Mouse (Mus musculus) CD4-positive, CD25-positive, alpha-beta regulatory T cell, adult 9 weeks (primary cell): Measurements from ENCODE around the gene Nrf1. TPM values are rescaled to one million over a fixed set of nuclear protein-coding genes. Genes with fewer than 3 reads are reported as not detected.

ENCODE experiments used
- polyA plus RNA-seq: library from polyadenylated mRNA; unstranded; fragments of 100-300 nt; shearing (Covaris generic); gene quantifications from one replicate; pipeline ENCODE4 v1.2.1, GENCODE M21; 2017

The Nrf1 gene
- 94.7 TPM for polyA plus RNA-seq

DNA sequence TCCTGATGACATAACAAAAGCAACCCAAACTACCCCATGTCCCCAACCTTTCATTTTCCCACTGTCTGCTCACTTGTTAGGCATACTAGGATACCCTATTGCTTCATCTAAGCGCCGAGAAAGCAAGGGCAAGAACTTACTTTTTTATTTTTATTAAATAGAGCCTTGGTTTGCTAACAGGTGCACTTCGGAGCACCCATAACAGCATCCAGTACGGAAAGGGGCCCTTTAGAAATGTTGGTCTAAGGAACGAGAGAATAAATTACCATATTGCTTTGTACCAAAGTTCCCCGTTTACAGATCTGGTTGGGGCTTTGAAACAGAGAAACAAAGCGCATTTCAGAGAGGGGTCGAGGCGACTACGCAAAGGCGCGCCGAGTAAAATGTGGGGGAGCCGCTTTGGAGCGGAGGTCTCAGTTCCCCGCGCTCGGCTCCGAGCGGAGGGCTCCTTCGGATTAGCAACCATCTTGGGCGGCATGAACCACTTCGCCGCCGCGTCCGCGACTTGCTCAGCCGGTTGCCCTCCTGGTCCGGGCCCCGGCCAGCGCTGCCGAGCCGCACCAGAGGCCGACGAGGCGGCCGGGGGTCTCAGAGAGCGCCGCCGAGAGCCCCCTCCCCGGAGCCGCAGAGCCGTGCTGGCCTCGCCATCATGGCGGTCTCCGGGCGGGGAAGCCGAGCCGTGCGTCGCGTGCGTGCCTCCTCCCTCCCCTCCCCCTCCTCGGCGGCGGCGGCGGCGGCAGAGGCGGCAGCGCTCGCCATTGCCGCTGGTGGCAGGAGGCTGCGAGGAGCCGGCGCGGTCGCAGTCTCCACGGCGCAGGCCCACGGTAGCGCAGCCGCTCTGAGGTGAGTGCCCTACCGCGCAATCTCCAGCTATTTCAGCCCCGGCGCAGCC is at the start of gene Nrf1:
Nrf1 (plus strand) TSS at position 718 of the 892 bp plus-strand sequence.

Other genes with a start within 250 kb of the Nrf1 start
- gene Strip2, start 131.0 kb upstream of the Nrf1 start, polyA plus RNA-seq: 0.07 TPM